Mouse (Mus musculus) hindbrain, embryonic 16.5 days (tissue): ENCODE measurements around the gene Parp1. TPM values are rescaled to one million over a fixed set of nuclear protein-coding genes. Genes with fewer than 3 reads are reported as not detected.

Source experiments
- ATAC-seq: fragments of 200-750 bp; cut with Nextera tagmentation; 2 replicates; pipeline ENCODE4 v1.8.0; 2017; ENCODE audit warnings: moderate TSS enrichment, moderate library complexity
- H3K27ac ChIP-seq: fragments of 300-500 bp; sonication (generic); 2 replicates; pipeline ENCODE4 v1.5.1; 2014; ENCODE audit warnings: low read depth, mild to moderate bottlenecking, control low read depth, low read length, moderate library complexity
- H3K27me3 ChIP-seq: fragments of 300-500 bp; sonication (generic); replicated peaks from 2 replicates; pipeline ENCODE4 v1.6.1; 2014; ENCODE audit warnings: low read length; ENCODE audit not compliant: control insufficient read depth, insufficient read depth
- H3K36me3 ChIP-seq: fragments of 300-500 bp; sonication (generic); 2 replicates; pipeline ENCODE4 v1.6.1; 2014; ENCODE audit warnings: mild to moderate bottlenecking, low read length, moderate library complexity, mixed read lengths; ENCODE audit not compliant: control insufficient read depth, insufficient read depth
- H3K4me1 ChIP-seq: fragments of 300-500 bp; sonication (generic); 2 replicates; pipeline ENCODE4 v1.6.1; 2014; ENCODE audit warnings: low read depth, low read length; ENCODE audit not compliant: control insufficient read depth, insufficient read depth
- H3K4me2 ChIP-seq: fragments of 300-500 bp; sonication (generic); 2 replicates; pipeline ENCODE4 v1.6.1; 2014; ENCODE audit warnings: mild to moderate bottlenecking, low read length, control low read depth, moderate library complexity
- H3K4me3 ChIP-seq: fragments of 300-500 bp; sonication (generic); 2 replicates; pipeline ENCODE4 v1.5.1; 2014; ENCODE audit warnings: mild to moderate bottlenecking, low read length, control low read depth, moderate library complexity
- H3K9ac ChIP-seq: fragments of 300-500 bp; sonication (generic); 2 replicates; pipeline ENCODE4 v1.6.1; 2014; ENCODE audit warnings: low read depth, mild to moderate bottlenecking, control low read depth, low read length, moderate library complexity
- H3K9me3 ChIP-seq: fragments of 300-500 bp; sonication (generic); 2 replicates; pipeline ENCODE4 v1.6.1; 2014; ENCODE audit warnings: mild to moderate bottlenecking, low read length, moderate library complexity; ENCODE audit not compliant: control insufficient read depth
- WGBS: fragments of 180-500 bp; shearing (Covaris S2); extraction: QIAGEN DNeasy Blood & Tissue Kit; methylation state at CpG from one replicate; pipeline ENCODE4 v1.1.7; 2014; 5-methylcytosine and 5-hydroxymethylcytosine counted together
- polyA plus RNA-seq: library from polyadenylated mRNA; unstranded; fragments of >200 nt; fragmentation: Nextera tagmentation; extraction: Ambion mirVana; gene quantifications from 2 replicates; pipeline ENCODE4 v1.2.1, GENCODE M21; 2015

The Parp1 gene
- polyA plus RNA-seq, 1 experiment from 2014 or later: 80.2 TPM

DNA sequence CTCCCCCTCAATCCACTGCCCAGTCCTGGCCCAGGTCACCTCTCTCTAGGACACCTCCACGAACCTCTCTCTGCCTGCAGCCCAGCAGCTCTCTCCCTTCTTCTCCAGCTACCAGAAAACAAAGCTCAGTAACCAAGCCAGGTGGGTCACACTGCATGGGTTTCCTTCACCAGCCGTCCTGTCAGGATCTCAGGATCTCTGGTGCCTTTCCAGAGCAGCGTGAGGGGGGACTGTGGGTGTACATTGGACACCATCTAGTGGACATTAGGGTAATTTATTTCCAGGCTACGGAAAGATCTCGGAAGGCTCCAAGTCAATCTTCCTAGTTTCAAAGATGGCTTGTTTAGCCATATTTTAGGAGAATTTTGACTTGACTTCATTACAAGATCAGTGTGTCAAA, 18.0 kb upstream of the Parp1 start:
- H3K4me2 ChIP-seq: no peak overlapping the region
- peaks cover 12% of the 10 kb centered on the region for H3K4me1 ChIP-seq
- no peaks in the 10 kb centered on the region for H3K36me3 ChIP-seq
- H3K27ac ChIP-seq: no peak overlapping the region
- no peak overlapping the region for H3K4me3 ChIP-seq
- no peaks in the 10 kb centered on the region for H3K9me3 ChIP-seq
- ATAC-seq: peak; percentile 48
- H3K27me3 ChIP-seq: no peaks in the 10 kb centered on the region
- H3K9ac ChIP-seq: no peak overlapping the region
- 11% methylated on average over 5 of the region's 5 CpGs for WGBS

DNA sequence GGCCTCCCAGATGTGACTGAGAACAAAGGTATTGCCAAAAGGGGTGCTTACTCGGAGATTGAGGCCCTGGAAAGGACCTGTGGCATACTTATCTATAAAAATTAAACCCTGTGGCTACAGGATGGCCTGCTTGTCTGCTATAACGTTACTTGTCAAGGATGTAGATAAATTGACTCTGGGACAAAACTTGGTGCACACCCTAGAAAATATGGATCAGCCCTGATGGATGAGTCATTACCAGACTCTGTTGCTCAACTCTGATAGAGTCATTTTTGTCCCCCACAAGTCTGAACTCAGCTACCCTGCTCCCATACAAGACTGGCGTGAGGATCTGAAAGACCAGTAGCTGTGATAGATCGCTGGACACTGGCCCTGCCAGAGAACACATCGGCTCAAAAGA, 11.8 kb upstream of the Parp1 start:
- no peak overlapping the region for H3K27ac ChIP-seq
- 91% methylated on average over 5 of the region's 5 CpGs for WGBS
- H3K9me3 ChIP-seq: no peaks in the 10 kb centered on the region

DNA sequence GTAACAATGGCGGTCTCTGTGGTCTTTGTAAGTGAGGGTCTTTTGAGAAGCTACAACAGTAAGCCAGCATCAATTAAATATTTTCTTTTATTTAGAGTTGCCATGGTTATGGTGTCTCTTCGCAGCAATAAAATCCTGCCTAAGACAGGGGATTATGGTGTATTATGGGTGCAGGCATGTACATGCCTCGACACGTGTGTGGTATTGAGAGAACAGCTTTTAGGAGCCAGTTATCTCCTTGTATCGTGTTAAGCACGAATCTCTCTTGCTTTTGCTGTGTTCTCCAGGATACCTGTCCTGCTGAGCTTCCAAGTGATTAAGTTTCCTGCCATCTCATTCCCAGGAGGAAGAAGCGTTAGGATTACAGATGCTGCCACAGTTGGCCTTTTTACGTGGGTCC, 9.3 kb upstream of the Parp1 start:
- Histone ChIP-seq H3K27ac (no peak overlapping the region), H3K27me3 (no peaks in the 10 kb centered on the region), H3K4me2 (no peak overlapping the region), H3K4me3 (no peak overlapping the region), H3K4me1 (no peaks in the 10 kb centered on the region), H3K9ac (no peak overlapping the region), H3K9me3 (no peaks in the 10 kb centered on the region), H3K36me3 (no peaks in the 10 kb centered on the region)
- WGBS: 56% methylated on average over 8 of the region's 8 CpGs
- ATAC-seq: no peak

More for the DNA sequence above, 11.8 kb upstream of the Parp1 start:
- H3K9ac ChIP-seq: no peak overlapping the region
- H3K4me1 ChIP-seq: no peaks in the 10 kb centered on the region
- H3K36me3 ChIP-seq: no peaks in the 10 kb centered on the region
- H3K4me3 ChIP-seq: no peak overlapping the region
- ATAC-seq: no peak
- no peak overlapping the region for H3K4me2 ChIP-seq
- H3K27me3 ChIP-seq: no peaks in the 10 kb centered on the region

DNA sequence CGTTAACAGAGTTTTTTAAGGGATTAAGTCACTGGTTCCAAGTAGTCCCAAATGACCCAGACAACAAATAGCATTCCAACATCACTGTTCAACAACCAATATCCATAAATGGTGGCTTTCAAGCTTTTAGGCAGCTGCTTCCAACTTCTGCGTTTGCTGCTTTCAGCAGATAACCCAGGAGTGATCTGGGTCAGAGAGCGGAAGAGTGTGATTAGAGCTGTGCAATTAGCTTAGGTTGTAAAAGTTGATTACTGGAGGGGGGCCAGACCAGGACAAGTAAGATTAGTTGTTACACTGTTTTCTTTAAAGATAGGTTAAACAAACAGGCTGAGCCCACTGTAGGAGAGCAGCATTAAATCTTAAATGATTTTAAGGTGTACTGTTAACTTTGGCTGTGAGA, 7.5 kb upstream of the Parp1 start:
- H3K27ac ChIP-seq: no peak overlapping the region
- H3K4me2 ChIP-seq: no peak overlapping the region
- no peaks in the 10 kb centered on the region for H3K27me3 ChIP-seq
- no peaks in the 10 kb centered on the region for H3K36me3 ChIP-seq
- no peaks in the 10 kb centered on the region for H3K4me1 ChIP-seq
- ATAC-seq: no peak
- no peak overlapping the region for H3K9ac ChIP-seq
- H3K4me3 ChIP-seq: no peak overlapping the region
- no peaks in the 10 kb centered on the region for H3K9me3 ChIP-seq
- 64% methylated on average over 3 of the region's 3 CpGs for WGBS

DNA sequence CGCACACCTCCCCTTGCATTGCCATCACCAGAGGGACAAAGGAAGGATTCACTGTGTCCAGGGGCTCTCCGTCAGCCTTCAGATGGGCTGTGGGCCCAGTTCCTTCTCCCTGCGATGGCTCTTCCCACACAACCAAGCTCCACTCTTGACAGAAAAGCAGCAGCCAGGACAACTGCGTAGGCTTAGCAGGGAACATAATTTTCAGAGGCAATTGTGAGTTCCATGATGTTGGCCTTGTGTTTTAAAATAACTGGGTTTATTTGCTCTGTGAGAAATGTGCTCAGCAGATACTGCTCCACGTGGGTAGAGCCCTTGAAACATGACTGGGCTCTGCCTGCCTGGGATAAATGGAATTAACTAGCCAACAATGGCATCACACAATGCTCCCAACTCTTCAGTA, 3.8 kb upstream of the Parp1 start:
- Histone ChIP-seq H3K27ac (no peak overlapping the region), H3K27me3 (no peaks in the 10 kb centered on the region), H3K4me2 (no peak overlapping the region), H3K9me3 (no peaks in the 10 kb centered on the region), H3K9ac (no peak overlapping the region), H3K4me1 (peaks cover 2% of the 10 kb centered on the region), H3K36me3 (no peaks in the 10 kb centered on the region), H3K4me3 (no peak overlapping the region)
- ATAC-seq: no peak
- WGBS: 77% methylated on average over 5 of the region's 5 CpGs

DNA sequence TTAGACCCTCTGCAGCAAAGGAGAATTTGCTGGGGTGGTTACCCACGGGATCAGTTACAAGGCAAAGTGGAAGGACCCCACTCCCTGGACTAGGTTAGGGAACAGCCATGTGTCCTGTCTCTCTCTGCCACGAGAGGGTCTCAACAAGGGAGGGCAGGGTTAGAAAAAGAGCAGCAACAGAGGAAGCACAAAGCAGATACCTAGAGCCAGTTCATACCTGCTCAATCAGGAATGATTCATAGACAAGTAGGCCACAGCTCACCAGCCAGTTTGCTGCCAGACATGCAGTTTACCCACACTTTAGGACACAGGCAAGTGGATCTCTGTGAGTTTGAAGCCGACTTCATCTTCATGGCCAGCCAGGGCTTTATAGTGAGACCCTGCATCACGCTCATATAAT, 963 bp upstream of the Parp1 start:
- ATAC-seq: no peak
- Histone ChIP-seq H3K4me1 (peaks cover 19% of the 10 kb centered on the region), H3K36me3 (no peaks in the 10 kb centered on the region), H3K27me3 (no peaks in the 10 kb centered on the region), H3K4me2 (no peak overlapping the region), H3K27ac (no peak overlapping the region), H3K9me3 (no peaks in the 10 kb centered on the region), H3K4me3 (no peak overlapping the region), H3K9ac (no peak overlapping the region)
- 81% methylated on average over 4 of the region's 4 CpGs for WGBS

DNA sequence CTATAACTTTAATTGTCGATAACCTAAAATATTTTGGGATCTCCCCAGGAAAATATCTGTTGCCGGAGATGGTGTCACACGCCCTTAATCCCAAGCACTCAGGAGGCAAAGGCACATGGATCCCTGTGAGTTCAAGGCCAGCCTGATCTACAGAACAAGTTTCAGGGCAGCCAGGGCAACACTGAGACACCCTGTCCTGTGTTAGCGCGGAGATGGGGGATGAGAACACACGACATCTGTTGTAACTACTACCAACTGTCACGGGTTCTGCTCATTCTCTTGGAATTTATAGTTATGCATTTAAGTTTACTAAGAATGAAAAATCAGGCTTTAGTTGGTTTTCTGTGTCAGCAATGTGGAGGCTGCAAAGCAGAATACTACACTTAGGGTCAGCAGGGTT, 476 bp upstream of the Parp1 start:
- Histone ChIP-seq H3K4me2 (peak overlapping the region; percentile 87), H3K9me3 (no peaks in the 10 kb centered on the region), H3K27ac (peak overlapping the region; percentile 54), H3K4me1 (peaks cover 19% of the 10 kb centered on the region), H3K4me3 (peak overlapping the region; percentile 84), H3K36me3 (no peaks in the 10 kb centered on the region; the same call in 1 of the 2 replicates), H3K27me3 (no peaks in the 10 kb centered on the region), H3K9ac (peak overlapping the region; percentile 56)
- ATAC-seq: 0 out of 2 replicates have a peak, but pooled peaks have one; percentile 9
- 40% methylated on average over 7 of the region's 7 CpGs for whole genome bisulfite sequencing

DNA sequence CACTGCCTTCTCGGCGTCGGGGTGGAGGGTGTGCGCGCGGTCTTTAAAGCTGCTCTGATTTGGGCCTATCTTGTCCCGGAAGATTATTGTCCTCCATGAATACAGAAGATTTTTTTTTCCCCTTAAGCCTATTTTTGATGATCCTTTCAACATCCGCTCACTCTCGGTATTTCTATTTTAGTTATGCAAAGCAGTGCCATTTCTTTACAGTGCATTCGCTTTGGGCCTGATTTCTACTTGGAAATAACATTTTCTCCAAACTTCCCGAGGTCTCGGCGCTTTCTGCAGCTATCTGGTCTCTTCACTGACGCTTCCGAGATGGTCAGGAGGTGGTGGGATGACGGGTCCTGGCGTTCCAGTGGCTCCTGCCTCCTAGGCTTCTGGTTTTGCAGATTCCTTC, 729 bp downstream of the Parp1 start:
- Histone ChIP-seq H3K4me2 (peak overlapping the region; percentile 87), H3K27ac (peak overlapping the region; percentile 91), H3K9ac (peak overlapping the region; percentile 85), H3K9me3 (no peaks in the 10 kb centered on the region), H3K27me3 (no peaks in the 10 kb centered on the region), H3K4me1 (peaks cover 19% of the 10 kb centered on the region), H3K36me3 (peaks cover 5% of the 10 kb centered on the region), H3K4me3 (peak overlapping the region; percentile 84)
- WGBS: under 1% methylated on average over 17 of the region's 17 CpGs
- no peak for ATAC-seq

DNA sequence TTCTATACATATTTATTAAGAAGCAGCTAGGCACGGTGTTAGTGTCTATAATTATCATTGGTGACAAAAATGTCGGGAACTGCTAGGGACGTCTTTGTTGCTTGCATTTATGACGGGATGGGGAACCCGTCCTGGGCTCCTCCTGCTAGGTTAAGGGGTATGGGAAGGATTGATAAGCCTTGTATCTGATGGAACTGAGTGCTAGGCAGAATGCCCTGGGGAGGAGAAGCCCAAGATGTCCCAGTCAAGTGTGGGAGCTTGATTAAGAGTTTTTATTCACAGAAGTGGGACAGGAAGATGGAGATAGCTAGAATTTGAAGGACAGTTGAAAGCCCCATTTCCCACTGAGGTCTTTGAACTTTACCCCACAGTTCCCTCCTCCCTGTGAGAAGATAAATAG, 1.5 kb downstream of the Parp1 start:
- peak overlapping the region; percentile 85 for H3K9ac ChIP-seq
- peak overlapping the region; percentile 87 for H3K4me2 ChIP-seq
- no peaks in the 10 kb centered on the region for H3K9me3 ChIP-seq
- peaks cover 19% of the 10 kb centered on the region for H3K4me1 ChIP-seq
- 8% methylated on average over 5 of the region's 5 CpGs for whole genome bisulfite sequencing
- ATAC-seq: no peak
- H3K4me3 ChIP-seq: peak overlapping the region; percentile 84
- no peak overlapping the region for H3K27ac ChIP-seq
- no peaks in the 10 kb centered on the region for H3K27me3 ChIP-seq
- peaks cover 5% of the 10 kb centered on the region for H3K36me3 ChIP-seq
